Mouse (Mus musculus): Measurements from ENCODE around the gene Olfr774.
"Not testable (repeated sequence)": the region's sequence is repeated elsewhere in the genome, so short reads cannot be mapped to it uniquely, and the experiment has no call there.

Gene Olfr774

DNA sequence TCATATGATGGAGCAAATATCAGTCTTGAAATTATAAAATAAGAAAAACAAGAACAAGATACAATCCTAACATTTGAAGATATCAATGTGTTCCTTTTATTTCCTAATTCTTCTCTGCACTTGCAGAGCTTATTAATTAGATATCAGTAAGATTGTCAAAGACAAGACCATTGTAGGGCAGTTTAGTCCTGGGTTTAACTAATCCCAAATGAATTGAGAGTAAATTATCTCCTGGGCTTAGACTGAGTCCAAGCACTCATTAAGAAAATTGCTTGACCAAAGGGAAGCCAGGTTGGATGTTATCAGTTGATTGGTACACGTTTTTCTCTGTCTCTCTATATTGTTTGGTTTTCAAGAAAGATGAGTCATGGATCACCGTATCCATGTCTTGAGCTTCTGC, at the start of gene Olfr774:
Gene Olfr774, plus strand, starts transcription at position 301 of the 400 bp plus-strand sequence.
- no peak for DNase-seq (ENCODE audit: low spot score in 2 of 2)

DNA sequence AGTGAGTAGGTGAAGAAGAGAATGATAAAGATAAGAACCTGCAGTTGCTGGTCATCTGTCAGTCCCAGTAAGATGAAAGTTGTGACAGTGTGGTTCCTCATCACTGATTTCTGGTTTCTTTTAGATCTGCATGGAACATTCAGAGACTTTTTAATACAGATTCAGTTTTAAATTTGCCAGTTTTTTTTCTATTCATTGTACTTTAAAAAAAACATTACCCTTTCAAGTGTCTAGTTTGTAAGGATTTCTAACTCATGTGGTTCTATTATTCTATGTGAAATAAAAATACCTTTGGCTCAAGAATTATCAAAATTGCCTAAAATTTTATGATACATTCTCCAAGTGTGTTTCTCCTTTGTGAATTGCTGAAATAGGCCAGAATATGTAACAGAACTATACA, 48.7 kb upstream of the Olfr774 start, which contains the start of gene Olfr773:
Gene Olfr773, minus strand, starts transcription at position 101 of the 400 bp plus-strand sequence.
- not testable (repeated sequence) for DNase-seq (ENCODE audit: low spot score in 2 of 2)

DNA sequence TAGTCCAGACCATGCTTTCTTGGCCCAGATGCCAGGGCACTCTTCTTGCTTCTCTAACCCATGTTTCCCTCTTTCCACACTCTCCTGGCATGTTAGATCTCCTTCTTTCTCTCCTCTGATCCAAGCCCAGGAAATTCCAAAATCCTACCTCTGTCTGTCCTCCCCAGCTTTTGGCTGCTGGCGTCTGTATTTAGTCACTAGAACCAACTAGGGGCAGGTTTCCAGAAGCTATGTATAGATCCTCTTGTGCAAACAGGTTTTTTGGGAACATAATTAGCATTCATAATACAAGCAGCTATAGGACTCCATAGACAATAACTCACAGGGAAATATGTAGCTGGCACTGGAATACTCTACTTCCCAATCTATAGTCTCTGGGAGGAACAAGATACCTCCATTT, 5.3 kb upstream of the Olfr774 start:
- DNase-seq (ENCODE audit: low spot score in 2 of 2) = no peak

DNA sequence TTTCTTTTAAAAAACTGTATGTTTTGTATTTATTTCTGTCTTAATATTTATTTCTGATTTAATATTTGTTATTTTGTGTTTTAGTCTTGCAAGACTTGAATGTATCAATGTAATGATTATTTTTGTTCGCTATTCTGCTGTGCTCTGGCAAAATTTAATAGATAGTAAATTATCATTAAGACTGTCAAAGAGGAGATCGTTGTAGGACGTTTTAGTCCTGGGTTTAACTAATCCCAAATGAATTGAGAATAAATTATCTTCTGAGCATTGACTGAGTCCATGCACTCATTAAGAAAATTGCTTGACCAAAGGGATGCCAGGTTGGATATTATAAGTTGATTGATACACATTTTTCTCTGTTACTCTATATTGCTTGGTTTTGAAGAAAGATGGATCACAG, 12.1 kb downstream of the Olfr774 start, which contains the start of gene Olfr775:
Gene Olfr775, plus strand, starts transcription at position 301 of the 400 bp plus-strand sequence.
- DNase-seq (ENCODE audit: low spot score in 2 of 2) = no peak

DNA sequence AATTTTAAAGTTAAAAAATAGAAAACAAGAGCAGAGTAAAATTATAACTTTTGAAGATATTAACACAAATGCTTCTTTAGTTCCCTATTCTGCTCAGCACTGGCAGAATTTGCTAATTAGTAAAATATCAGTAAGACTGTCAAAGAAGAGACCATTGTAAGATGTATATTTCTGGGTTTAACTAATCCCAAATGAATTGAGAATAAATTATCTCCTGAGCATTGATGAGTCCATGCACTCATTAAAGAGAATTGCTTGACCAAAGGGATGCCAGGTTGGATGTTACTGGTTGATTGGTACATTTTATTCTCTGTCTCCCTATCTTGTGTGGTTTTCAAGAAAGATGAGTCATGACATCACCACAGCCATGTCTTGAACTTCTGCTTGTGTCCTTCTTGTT, 22.8 kb downstream of the Olfr774 start, which contains the start of gene Olfr776:
Gene Olfr776, plus strand, starts transcription at position 301 of the 400 bp plus-strand sequence.
- DNase-seq (ENCODE audit: low spot score in 2 of 2) = no peak

DNA sequence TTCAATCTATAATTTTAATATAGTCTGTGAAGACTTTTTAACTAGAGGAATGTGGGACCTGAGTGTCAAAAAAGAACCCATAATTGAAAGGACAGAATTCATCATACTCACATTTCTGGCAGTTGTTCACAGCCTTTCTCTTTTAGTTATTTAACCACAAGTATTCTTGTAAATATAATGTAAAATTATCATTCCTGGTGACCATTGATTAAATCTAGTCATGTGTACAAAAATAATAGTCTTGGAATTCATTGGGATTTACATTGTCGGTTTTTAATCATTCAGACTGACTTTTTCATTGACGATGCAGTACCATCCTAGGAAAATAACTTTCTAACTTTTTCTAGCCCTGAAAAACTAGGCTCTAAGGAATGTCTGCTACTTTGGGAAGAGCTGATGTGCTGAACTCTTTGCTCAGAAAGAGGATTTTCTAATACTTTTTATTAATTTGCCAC, 35.1 kb downstream of the Olfr774 start, which contains the start of gene Olfr777:
Gene Olfr777, minus strand, starts transcription at position 405 of the 455 bp plus-strand sequence.
- no peak for DNase-seq (ENCODE audit: low spot score in 2 of 2)

All from cerebellum, postnatal 4 days (tissue).